Mouse (Mus musculus) heart, embryonic 11.5 days (tissue): ENCODE measurements at regions not wholly inside any gene's neighbourhood (a gene's known extent, or its start where the extent isn't known, plus 50 kb on each side); places are given as distances from the start of the nearest gene placed in this dataset.

ENCODE experiments used
- ATAC-seq: fragments of 200-750 bp; cut with Nextera tagmentation; replicated peaks from 2 replicates; pipeline ENCODE4 v1.8.0; 2017; ENCODE audit warnings: moderate library complexity; ENCODE audit not compliant: insufficient number of reproducible peaks, low FRiP score, low TSS enrichment
- H3K27ac ChIP-seq: fragments of 300-500 bp; sonication (generic); 2 replicates; pipeline ENCODE4 v1.5.1; 2014; ENCODE audit warnings: mild to moderate bottlenecking, low read depth, low read length
- H3K27me3 ChIP-seq: fragments of 300-500 bp; sonication (generic); 2 replicates; pipeline ENCODE4 v1.6.1; 2014; ENCODE audit warnings: mild to moderate bottlenecking, low read length, mixed read lengths; ENCODE audit not compliant: control insufficient read depth, insufficient read depth
- H3K36me3 ChIP-seq: fragments of 300-500 bp; sonication (generic); 2 replicates; pipeline ENCODE4 v1.6.1; 2014; ENCODE audit warnings: mild to moderate bottlenecking, low read length, moderate library complexity, mixed read lengths; ENCODE audit not compliant: control insufficient read depth, insufficient read depth
- H3K4me1 ChIP-seq: fragments of 300-500 bp; sonication (generic); 2 replicates; pipeline ENCODE4 v1.6.1; 2014; ENCODE audit warnings: low read length; ENCODE audit not compliant: control insufficient read depth, insufficient read depth
- H3K4me2 ChIP-seq: fragments of 300-500 bp; sonication (generic); 2 replicates; pipeline ENCODE4 v1.6.1; 2014; ENCODE audit warnings: mild to moderate bottlenecking, moderate library complexity
- H3K4me3 ChIP-seq: fragments of 300-500 bp; sonication (generic); 2 replicates; pipeline ENCODE4 v1.5.1; 2014; ENCODE audit warnings: low read depth, low read length
- H3K9ac ChIP-seq: fragments of 300-500 bp; sonication (generic); 2 replicates; pipeline ENCODE4 v1.6.1; 2014; ENCODE audit warnings: mild to moderate bottlenecking, low read depth, low read length, moderate library complexity
- H3K9me3 ChIP-seq: fragments of 300-500 bp; sonication (generic); replicated peaks from 2 replicates; pipeline ENCODE4 v1.6.1; 2016; ENCODE audit warnings: low read length; ENCODE audit not compliant: control insufficient read depth
- WGBS: fragments of 180-500 bp; shearing (Covaris S2); extraction: QIAGEN DNeasy Blood & Tissue Kit; methylation state at CpG from one replicate; pipeline ENCODE4 v1.1.7; 2014; ENCODE audit not compliant: insufficient replicate concordance; 5-methylcytosine and 5-hydroxymethylcytosine counted together

GRCm38 (mm10) chr3:110666992-110667391 lies 416.2 kb upstream of the Prmt6 start:
- WGBS = 67% methylated on average over 2 of the region's 2 CpGs
- no peak overlapping the region for H3K4me2 ChIP-seq
- H3K27me3 ChIP-seq = no peaks in the 10 kb centered on the region
- H3K9me3 ChIP-seq = no peaks in the 10 kb centered on the region
- no peak overlapping the region for H3K9ac ChIP-seq
- no peak for ATAC-seq
- no peaks in the 10 kb centered on the region for H3K4me1 ChIP-seq
- H3K27ac ChIP-seq = no peak overlapping the region
- H3K36me3 ChIP-seq = no peaks in the 10 kb centered on the region
- H3K4me3 ChIP-seq = no peak overlapping the region

- WGBS = 71% methylated on average over 4 of the region's 4 CpGs
- no peaks in the 10 kb centered on the region for H3K9me3 ChIP-seq
- no peak for ATAC-seq
Observed at GRCm38 (mm10) chr3:110657495-110658105, 406.8 kb upstream of the Prmt6 start.

GRCm38 (mm10) chr3:110626326-110626725 lies 375.5 kb upstream of the Prmt6 start:
- H3K27ac ChIP-seq = no peak overlapping the region
- H3K4me3 ChIP-seq = no peak overlapping the region
- H3K36me3 ChIP-seq = no peaks in the 10 kb centered on the region
- H3K9ac ChIP-seq = no peak overlapping the region
- no peaks in the 10 kb centered on the region for H3K9me3 ChIP-seq
- no peak for ATAC-seq
- H3K4me1 ChIP-seq = no peaks in the 10 kb centered on the region
- no peak overlapping the region for H3K4me2 ChIP-seq
- H3K27me3 ChIP-seq = no peaks in the 10 kb centered on the region
- WGBS = 79% methylated on average over 3 of the region's 3 CpGs

More at GRCm38 (mm10) chr3:110657495-110658105, 406.8 kb upstream of the Prmt6 start:
- no peak overlapping the region for H3K27ac ChIP-seq
- no peaks in the 10 kb centered on the region for H3K27me3 ChIP-seq
- no peaks in the 10 kb centered on the region for H3K4me1 ChIP-seq
- H3K4me3 ChIP-seq = no peak overlapping the region
- H3K4me2 ChIP-seq = no peak overlapping the region
- no peak overlapping the region for H3K9ac ChIP-seq
- no peaks in the 10 kb centered on the region for H3K36me3 ChIP-seq

GRCm38 (mm10) chr3:110599175-110599853 lies 348.5 kb upstream of the Prmt6 start:
- WGBS = 69% methylated on average over 4 of the region's 4 CpGs
- no peaks in the 10 kb centered on the region for H3K9me3 ChIP-seq
- no peak overlapping the region for H3K9ac ChIP-seq
- H3K27me3 ChIP-seq = no peaks in the 10 kb centered on the region
- H3K27ac ChIP-seq = no peak overlapping the region
- H3K4me2 ChIP-seq = no peak overlapping the region
- H3K4me1 ChIP-seq = no peaks in the 10 kb centered on the region
- no peak overlapping the region for H3K4me3 ChIP-seq
- ATAC-seq = no peak
- H3K36me3 ChIP-seq = no peaks in the 10 kb centered on the region

- no peak for ATAC-seq
Observed at GRCm38 (mm10) chr3:110582766-110583165, 332.0 kb upstream of the Prmt6 start.

GRCm38 (mm10) chr3:110579261-110579660 lies 328.5 kb upstream of the Prmt6 start:
- Histone ChIP-seq H3K27me3 (no peaks in the 10 kb centered on the region), H3K36me3 (no peaks in the 10 kb centered on the region), H3K4me3 (no peak overlapping the region), H3K27ac (no peak overlapping the region), H3K4me1 (no peaks in the 10 kb centered on the region), H3K4me2 (no peak overlapping the region), H3K9ac (no peak overlapping the region), H3K9me3 (no peaks in the 10 kb centered on the region)
- no peak for ATAC-seq
- 57% methylated on average over 1 of the region's 1 CpGs for WGBS

More at GRCm38 (mm10) chr3:110582766-110583165, 332.0 kb upstream of the Prmt6 start:
- 71% methylated on average over 2 of the region's 2 CpGs for WGBS
- Histone ChIP-seq H3K27me3 (no peaks in the 10 kb centered on the region), H3K9ac (no peak overlapping the region), H3K4me2 (no peak overlapping the region), H3K36me3 (no peaks in the 10 kb centered on the region), H3K9me3 (no peaks in the 10 kb centered on the region), H3K4me1 (no peaks in the 10 kb centered on the region), H3K4me3 (no peak overlapping the region), H3K27ac (no peak overlapping the region)

GRCm38 (mm10) chr3:110567187-110567586 lies 316.4 kb upstream of the Prmt6 start:
- Histone ChIP-seq H3K27ac (no peak overlapping the region), H3K9me3 (no peaks in the 10 kb centered on the region), H3K4me1 (no peaks in the 10 kb centered on the region), H3K27me3 (no peaks in the 10 kb centered on the region), H3K4me2 (no peak overlapping the region), H3K36me3 (no peaks in the 10 kb centered on the region), H3K9ac (no peak overlapping the region), H3K4me3 (no peak overlapping the region)
- no peak for ATAC-seq
- 71% methylated on average over 4 of the region's 4 CpGs for WGBS

- H3K4me2 ChIP-seq = no peak overlapping the region
- H3K4me3 ChIP-seq = no peak overlapping the region
- no peaks in the 10 kb centered on the region for H3K9me3 ChIP-seq
- no peak overlapping the region for H3K27ac ChIP-seq
- 74% methylated on average over 4 of the region's 4 CpGs for WGBS
- no peaks in the 10 kb centered on the region for H3K27me3 ChIP-seq
- H3K36me3 ChIP-seq = no peaks in the 10 kb centered on the region
- no peaks in the 10 kb centered on the region for H3K4me1 ChIP-seq
- no peak for ATAC-seq
- H3K9ac ChIP-seq = no peak overlapping the region
Observed at GRCm38 (mm10) chr3:110547326-110547725, 296.5 kb upstream of the Prmt6 start.

GRCm38 (mm10) chr3:110538275-110538674 lies 287.5 kb upstream of the Prmt6 start:
- no peak for ATAC-seq
- 55% methylated on average over 2 of the region's 2 CpGs for WGBS
- Histone ChIP-seq H3K4me3 (no peak overlapping the region), H3K27me3 (no peaks in the 10 kb centered on the region), H3K36me3 (no peaks in the 10 kb centered on the region), H3K9ac (no peak overlapping the region), H3K27ac (no peak overlapping the region), H3K4me1 (no peaks in the 10 kb centered on the region), H3K9me3 (no peaks in the 10 kb centered on the region), H3K4me2 (no peak overlapping the region)
